Mouse (Mus musculus) embryonic facial prominence, embryonic 10.5 days (tissue): ENCODE data around the gene Icam1. TPM values are rescaled to one million over a fixed set of nuclear protein-coding genes. Genes with fewer than 3 reads are reported as not detected.
"Not testable (repeated sequence)": the region's sequence is repeated elsewhere in the genome, so short reads cannot be mapped to it uniquely, and the experiment has no call there.

Experiments
- DNase-seq: peaks from one replicate; pipeline ENCODE4 v3.0.0-alpha.2; 2017; ENCODE audit warnings: low spot score
- H3K27ac ChIP-seq: fragments of 300-500 bp; sonication (generic); replicated peaks from 2 replicates; pipeline ENCODE4 v1.5.1; 2016; ENCODE audit warnings: mild to moderate bottlenecking
- H3K27me3 ChIP-seq: fragments of 300-500 bp; sonication (generic); replicated peaks from 2 replicates; pipeline ENCODE4 v1.6.1; 2016; ENCODE audit warnings: low read depth, mild to moderate bottlenecking; ENCODE audit not compliant: poor library complexity, severe bottlenecking
- H3K36me3 ChIP-seq: fragments of 300-500 bp; sonication (generic); replicated peaks from 2 replicates; pipeline ENCODE4 v1.6.1; 2016; ENCODE audit warnings: mild to moderate bottlenecking, moderate library complexity
- H3K4me1 ChIP-seq: fragments of 300-500 bp; sonication (generic); 2 replicates; pipeline ENCODE4 v1.6.1; 2016
- H3K4me3 ChIP-seq: fragments of 300-500 bp; sonication (generic); 2 replicates; pipeline ENCODE4 v1.5.1; 2016; ENCODE audit warnings: mild to moderate bottlenecking, moderate library complexity
- H3K9me3 ChIP-seq: fragments of 300-500 bp; sonication (generic); 2 replicates; pipeline ENCODE4 v1.6.1; 2016; ENCODE audit warnings: mild to moderate bottlenecking
- WGBS: fragments of 180-500 bp; shearing (Covaris S2); methylation state at CpG from one replicate; pipeline ENCODE4 v1.1.7; 2016; 5-methylcytosine and 5-hydroxymethylcytosine counted together
- polyA plus RNA-seq: library from polyadenylated mRNA; unstranded; fragments of >200 nt; fragmentation: Nextera tagmentation; extraction: Ambion mirVana; gene quantifications from 2 replicates; pipeline ENCODE4 v1.2.1, GENCODE M21; 2016

Icam1 gene
- polyA plus RNA-seq, 1 experiment from 2014 or later: 5.9 TPM

DNA sequence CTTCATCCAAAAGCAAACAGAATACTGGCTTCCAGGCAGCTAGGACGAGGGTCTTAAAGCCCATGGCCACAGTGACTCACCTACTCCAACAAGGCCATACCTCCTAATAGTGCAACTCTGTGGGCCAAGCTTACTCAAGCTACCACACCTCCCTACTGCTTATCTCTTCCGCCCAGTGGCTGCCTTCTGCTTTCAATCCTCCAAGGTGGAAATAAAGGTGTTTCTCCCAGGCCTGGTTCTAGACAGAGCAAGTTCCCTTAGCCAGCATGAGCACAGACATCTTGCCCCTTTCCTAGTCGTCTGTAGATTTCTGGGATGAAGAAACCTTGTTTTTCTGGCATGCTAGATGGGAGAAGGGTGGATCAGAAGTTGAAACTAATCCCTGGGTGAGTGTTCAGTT lies 24.0 kb downstream of the Icam1 start:
- H3K27ac ChIP-seq: no peak overlapping the region
- H3K4me3 ChIP-seq: no peak overlapping the region
- peaks cover 41% of the 10 kb centered on the region for H3K4me1 ChIP-seq
- WGBS: 78% methylated on average over 3 of the region's 3 CpGs
- peaks cover 71% of the 10 kb centered on the region for H3K27me3 ChIP-seq
- H3K9me3 ChIP-seq: peaks cover 3% of the 10 kb centered on the region; the same call in 1 of the 2 replicates
- DNase-seq: no peak
- H3K36me3 ChIP-seq: no peaks in the 10 kb centered on the region

DNA sequence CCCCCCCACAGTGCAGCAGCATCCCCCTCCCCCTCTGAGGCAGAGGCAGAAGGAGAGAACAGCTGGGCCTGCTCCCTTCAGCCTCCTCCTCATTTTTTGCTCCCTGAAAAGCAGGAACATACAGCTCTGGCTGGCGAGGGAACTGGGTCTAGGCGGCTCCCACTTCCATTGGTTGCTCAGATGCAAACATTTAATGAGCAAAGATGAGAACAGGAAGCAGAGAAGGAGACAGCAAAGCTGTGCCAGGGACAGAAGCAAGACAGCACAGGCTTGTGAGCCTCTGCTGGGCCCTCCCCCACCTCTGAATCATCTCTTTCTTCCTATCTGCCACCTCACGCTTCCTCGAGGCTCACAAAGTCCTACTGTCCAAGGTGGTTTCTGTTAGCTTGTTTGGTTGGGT lies 25.5 kb downstream of the Icam1 start:
- peaks cover 30% of the 10 kb centered on the region for H3K4me1 ChIP-seq
- no peak overlapping the region for H3K27ac ChIP-seq
- DNase-seq: no peak
- H3K36me3 ChIP-seq: no peaks in the 10 kb centered on the region
- H3K27me3 ChIP-seq: peaks cover 55% of the 10 kb centered on the region
- WGBS: 41% methylated on average over 4 of the region's 4 CpGs
- H3K9me3 ChIP-seq: peaks cover 3% of the 10 kb centered on the region; the same call in 1 of the 2 replicates
- H3K4me3 ChIP-seq: no peak overlapping the region

DNA sequence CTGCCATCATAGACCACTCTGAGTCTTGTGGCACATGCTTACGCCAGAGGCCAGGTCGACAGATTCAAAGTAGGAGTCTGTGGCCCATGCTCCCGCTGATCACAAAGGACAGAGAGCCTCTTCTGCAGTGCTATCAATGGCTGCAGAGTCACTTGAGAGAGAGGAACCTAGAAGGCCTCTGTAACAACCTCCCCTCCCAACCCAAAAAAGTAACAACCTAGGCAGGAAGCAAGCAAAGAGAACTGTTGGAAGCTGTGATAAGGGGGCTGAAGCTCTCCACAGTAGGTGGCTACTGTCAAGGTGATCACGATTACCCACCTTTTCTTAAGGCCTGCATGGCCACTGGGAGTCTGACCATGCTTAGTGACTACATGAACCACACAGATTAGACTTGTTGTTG lies 27.8 kb downstream of the Icam1 start:
- Histone ChIP-seq H3K27me3 (peaks cover 33% of the 10 kb centered on the region), H3K4me3 (no peak overlapping the region), H3K27ac (no peak overlapping the region), H3K36me3 (no peaks in the 10 kb centered on the region), H3K4me1 (peaks cover 9% of the 10 kb centered on the region; the same call in 1 of the 2 replicates), H3K9me3 (peaks cover 2% of the 10 kb centered on the region; the same call in 1 of the 2 replicates)
- WGBS: 82% methylated on average over 4 of the region's 4 CpGs
- DNase-seq: no peak

DNA sequence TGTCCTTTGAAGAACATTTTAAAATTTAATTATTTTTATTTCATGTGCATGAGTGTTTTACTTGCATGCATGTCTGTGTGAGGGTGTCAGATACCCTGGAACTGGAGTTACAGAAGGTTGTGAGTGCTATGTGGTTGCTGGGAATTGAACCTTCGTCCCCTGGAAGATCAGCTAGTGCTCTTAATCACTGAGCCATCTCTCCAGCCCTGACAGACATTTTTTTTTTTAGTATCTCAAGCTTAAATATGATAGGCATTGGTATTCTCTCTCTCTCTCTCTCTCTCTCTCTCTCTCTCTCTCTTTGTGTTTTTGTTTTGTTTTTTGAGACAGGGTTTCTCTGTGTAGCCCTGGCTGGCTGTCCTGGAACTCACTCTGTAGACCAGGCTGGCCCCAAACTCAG lies 29.0 kb downstream of the Icam1 start:
- DNase-seq, H3K9me3 ChIP-seq, H3K27ac ChIP-seq, H3K4me3 ChIP-seq, H3K4me1 ChIP-seq, H3K36me3 ChIP-seq: not testable (repeated sequence)
- peaks cover 21% of the 10 kb centered on the region for H3K27me3 ChIP-seq
- WGBS: 70% methylated on average over 1 of the region's 1 CpGs

DNA sequence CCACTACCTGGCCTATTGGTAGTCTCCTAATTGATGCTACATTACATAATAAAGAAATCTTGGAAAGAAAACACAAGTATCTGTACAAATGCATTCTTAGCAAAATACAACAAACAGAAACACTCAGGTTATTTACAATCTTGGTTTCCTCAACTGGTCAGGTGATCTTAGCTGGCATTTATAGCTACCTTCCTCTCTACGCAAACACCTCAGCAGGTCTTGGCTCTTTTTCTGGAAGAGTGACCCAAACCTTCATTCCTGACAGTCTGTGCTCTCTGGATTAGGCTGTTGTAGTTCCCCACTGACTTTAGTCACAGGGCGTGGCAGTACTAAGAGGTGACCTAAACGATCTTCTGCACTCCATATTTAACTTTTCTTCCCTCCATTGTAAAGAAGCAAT lies 29.4 kb downstream of the Icam1 start:
- peaks cover 16% of the 10 kb centered on the region for H3K27me3 ChIP-seq

DNA sequence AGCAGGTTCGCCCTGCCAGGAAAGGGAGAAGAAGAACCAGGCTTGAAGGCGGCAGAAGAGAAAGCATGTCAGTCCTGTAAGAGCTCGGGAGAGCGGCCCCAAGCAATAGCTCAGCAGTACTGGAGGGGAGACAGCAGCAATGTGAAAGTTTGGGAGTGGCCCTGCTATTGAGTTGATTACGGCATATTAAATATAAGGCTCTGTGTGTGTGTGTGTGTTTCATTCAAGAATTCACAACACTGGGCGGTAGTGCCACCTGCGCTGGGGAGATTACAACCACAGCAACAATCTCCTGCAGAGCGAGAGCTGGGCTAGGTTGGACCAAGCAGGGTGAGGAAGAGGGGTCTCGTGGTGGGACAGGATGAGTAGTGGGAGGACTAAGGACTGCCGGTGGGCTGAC lies 35.8 kb downstream of the Icam1 start:
- H3K27me3 ChIP-seq: 0 out of 2 replicates have a peak, but pooled peaks cover 6% of the 10 kb centered on the region
- DNase-seq: no peak
- H3K27ac ChIP-seq: no peak overlapping the region
- no peaks in the 10 kb centered on the region for H3K36me3 ChIP-seq
- WGBS: 68% methylated on average over 10 of the region's 10 CpGs
- no peak overlapping the region for H3K4me3 ChIP-seq
- 0 out of 2 replicates have a peak, but pooled peaks cover 3% of the 10 kb centered on the region for H3K4me1 ChIP-seq
- H3K9me3 ChIP-seq: no peaks in the 10 kb centered on the region

More for the DNA sequence above, 29.4 kb downstream of the Icam1 start:
- Histone ChIP-seq H3K4me3 (no peak overlapping the region), H3K4me1 (0 out of 2 replicates have a peak, but pooled peaks cover 8% of the 10 kb centered on the region), H3K36me3 (no peaks in the 10 kb centered on the region), H3K9me3 (no peaks in the 10 kb centered on the region), H3K27ac (no peak overlapping the region)
- no peak for DNase-seq
- WGBS: 83% methylated on average over 3 of the region's 3 CpGs

DNA sequence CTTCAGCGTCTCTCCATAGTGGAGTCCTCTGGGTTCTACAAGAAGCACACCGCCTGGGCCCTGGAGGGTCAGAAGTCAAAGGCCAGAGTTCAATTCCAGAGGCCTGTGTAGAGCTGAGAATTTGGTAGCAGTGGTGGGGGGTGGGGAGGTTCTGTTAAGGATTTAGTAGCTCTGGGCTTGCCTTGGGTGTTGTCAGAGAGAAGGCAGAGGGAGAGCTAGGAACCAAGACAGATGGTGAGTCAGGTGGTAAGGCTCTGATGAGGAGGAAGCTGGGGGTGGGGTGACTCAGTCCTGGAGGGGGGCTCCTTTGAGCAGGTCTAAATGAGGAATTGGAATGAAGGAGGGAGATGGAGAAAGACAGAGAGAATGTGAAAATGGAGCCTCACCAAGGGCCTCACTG lies 47.1 kb downstream of the Icam1 start:
- no peaks in the 10 kb centered on the region for H3K4me1 ChIP-seq
- no peaks in the 10 kb centered on the region for H3K27me3 ChIP-seq
- peaks cover 54% of the 10 kb centered on the region for H3K36me3 ChIP-seq
- no peak overlapping the region for H3K4me3 ChIP-seq
- no peaks in the 10 kb centered on the region for H3K9me3 ChIP-seq
- DNase-seq: no peak
- H3K27ac ChIP-seq: no peak overlapping the region
- 74% methylated on average over 2 of the region's 2 CpGs for WGBS

DNA sequence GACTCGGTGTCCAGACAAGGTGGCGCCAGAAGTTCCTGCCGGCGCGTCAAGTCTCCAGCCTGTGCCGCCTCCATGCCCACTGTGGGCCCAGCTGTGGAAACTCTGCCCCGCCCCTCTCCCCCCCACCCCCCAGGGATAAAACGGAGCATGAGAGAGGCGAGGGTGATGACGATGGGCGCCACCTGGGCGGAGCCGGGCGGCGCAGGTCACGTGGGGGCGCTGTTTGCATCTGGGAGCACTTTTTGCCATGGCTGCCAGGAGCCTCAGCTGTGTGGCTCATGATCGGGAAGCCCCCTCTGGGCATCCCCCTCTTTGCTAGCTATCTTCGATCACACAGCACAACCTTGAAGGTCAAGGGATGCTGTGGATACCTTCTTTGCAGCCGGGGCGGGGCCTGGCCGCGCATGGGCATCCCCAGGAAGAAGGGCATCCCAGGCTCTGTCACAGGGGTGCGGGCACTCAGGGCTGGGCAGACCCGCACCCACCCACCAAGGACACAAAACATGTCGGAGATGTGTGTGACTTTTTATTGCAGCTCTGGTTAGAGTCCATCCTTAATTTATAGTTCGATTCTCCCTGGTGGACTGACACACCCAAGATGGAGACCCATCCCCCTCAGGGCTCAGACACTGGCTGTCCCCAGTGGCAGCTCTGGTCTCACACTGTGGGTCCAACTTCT lies 51.4 kb downstream of the Icam1 start, which contains the start of gene Zglp1:
Gene Zglp1, minus strand, starts transcription at position 88 of the 679 bp plus-strand sequence.
- WGBS: 82% methylated on average over 27 of the region's 27 CpGs
- H3K9me3 ChIP-seq: no peaks in the 10 kb centered on the region
- no peak for DNase-seq
- H3K27me3 ChIP-seq: no peaks in the 10 kb centered on the region
- H3K4me3 ChIP-seq: no peak within 1 kb of the TSS
- peaks cover 7% of the 10 kb centered on the region for H3K4me1 ChIP-seq
- H3K27ac ChIP-seq: no peak within 1 kb of the TSS
- H3K36me3 ChIP-seq: peaks cover 84% of the 10 kb centered on the region

DNA sequence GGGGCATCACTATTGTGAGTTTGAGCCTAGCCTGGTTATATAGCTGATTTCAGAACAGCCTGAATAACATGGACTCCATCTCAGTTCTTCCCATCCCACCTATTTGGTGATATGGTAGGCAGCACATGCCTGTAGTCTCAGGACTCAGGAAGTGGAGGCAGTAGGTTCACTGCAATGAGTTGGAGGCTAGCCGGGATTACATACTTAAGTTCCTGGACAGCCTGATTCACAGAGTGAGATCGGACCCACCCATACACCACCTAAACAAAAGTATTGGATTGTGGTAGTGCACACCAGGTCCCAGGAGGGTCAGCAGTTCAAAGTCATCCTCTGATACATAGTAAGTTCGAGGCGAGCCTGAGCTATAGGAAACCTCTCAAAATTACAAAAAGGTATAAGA lies 56.9 kb downstream of the Icam1 start:
- H3K9me3 ChIP-seq: no peaks in the 10 kb centered on the region
- H3K36me3 ChIP-seq: peaks cover 76% of the 10 kb centered on the region
- WGBS: 18% methylated on average over 4 of the region's 4 CpGs
- peaks cover 18% of the 10 kb centered on the region for H3K4me1 ChIP-seq
- H3K4me3 ChIP-seq: peak overlapping the region; percentile 96
- no peaks in the 10 kb centered on the region for H3K27me3 ChIP-seq
- peak overlapping the region; percentile 92 for H3K27ac ChIP-seq
- DNase-seq: no peak

DNA sequence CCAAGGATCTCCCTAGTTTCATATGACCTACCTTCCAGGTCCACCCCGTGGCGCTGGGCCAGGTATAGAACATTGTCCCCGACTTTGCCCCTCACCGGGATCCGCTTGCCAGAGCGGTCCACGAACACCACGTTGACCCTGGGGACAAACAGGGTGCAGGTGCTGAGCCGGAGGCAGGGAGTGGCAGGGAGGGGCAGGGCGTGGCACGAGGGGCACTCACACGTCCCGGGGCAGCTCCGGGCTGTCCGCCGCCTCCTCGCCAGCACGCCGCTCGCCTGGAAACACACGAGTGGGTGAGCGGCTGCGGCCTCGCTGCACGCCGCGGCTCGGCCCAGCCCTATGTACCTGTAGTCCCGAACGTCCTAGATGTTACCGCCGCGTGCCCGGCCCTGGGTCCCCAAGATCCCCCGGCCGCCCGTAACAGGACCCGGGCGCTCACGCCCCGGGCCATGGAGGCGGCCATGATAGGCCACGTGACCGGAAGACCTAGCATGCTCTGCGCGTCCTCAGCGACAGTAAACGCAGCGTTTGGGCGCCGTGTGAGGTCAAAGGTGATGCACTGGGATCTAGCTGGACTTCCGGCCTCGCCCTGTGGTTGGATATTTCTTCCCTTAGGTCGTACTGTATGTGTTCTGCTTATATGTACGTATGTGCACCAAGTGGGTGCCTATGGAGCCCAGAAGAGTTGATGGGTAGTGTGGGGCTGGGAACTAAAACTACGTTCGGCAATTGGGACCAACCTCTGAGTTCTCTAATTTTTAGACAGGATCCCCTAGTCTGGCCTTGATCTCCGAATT lies 57.5 kb downstream of the Icam1 start, which contains the start of the genes Gm49373 and Fdx1l:
Gene Gm49373, minus strand, starts transcription at position 53 of the 797 bp plus-strand sequence.
Gene Fdx1l, minus strand, starts transcription at position 571 of the 797 bp plus-strand sequence.
- Histone ChIP-seq H3K27ac (peak within 1 kb of the TSS; percentile 92), H3K4me1 (peaks cover 18% of the 10 kb centered on the region), H3K9me3 (no peaks in the 10 kb centered on the region), H3K27me3 (no peaks in the 10 kb centered on the region), H3K4me3 (peak within 1 kb of the TSS; percentile 96), H3K36me3 (peaks cover 76% of the 10 kb centered on the region)
- 3% methylated on average over 58 of the region's 58 CpGs for WGBS
- DNase-seq: peak; percentile 91

DNA sequence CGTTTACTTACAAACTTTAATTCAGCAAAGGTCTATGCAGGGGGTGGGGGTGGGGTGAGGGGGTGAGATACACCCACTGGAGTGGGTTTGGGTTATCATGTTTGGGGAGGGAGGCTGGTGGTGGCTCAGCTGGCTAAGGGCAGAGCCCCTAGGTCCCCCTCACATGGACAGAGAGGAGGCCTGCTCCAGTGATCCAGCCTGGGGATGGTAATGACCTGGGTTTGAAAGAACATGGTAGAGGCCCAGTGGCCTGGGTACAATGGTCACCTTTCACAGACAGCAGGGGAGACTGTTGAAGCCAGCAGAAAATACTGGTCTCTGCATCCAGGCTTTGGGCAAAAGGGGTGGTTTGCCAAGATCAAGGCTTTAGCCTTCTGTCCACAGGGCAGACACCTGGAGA lies 58.4 kb downstream of the Icam1 start:
- no peak overlapping the region for H3K27ac ChIP-seq
- H3K36me3 ChIP-seq: peaks cover 80% of the 10 kb centered on the region
- H3K27me3 ChIP-seq: no peaks in the 10 kb centered on the region
- no peak for DNase-seq
- 83% methylated on average over 1 of the region's 1 CpGs for WGBS
- H3K4me1 ChIP-seq: peaks cover 18% of the 10 kb centered on the region
- H3K4me3 ChIP-seq: no peak overlapping the region
- H3K9me3 ChIP-seq: no peaks in the 10 kb centered on the region

DNA sequence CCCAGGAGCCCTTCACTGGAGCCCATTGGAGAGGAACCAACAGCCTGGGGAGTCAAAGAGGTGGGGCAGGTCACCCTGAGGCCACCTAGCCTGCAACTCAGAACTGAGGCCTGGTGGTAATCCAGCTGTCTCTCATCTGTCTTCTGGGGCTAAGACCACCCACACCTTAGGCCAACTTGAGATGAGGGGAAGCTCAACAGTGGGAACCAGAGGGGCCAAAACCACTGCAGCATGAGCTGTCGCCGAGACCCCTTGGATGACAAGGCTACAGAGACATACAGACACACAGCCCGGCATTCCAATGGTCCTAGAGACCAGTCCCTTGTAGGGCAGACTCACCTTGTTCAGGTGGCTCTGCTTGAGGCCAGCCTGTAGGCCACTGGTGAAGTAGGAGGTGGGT lies 59.8 kb downstream of the Icam1 start:
- Histone ChIP-seq H3K36me3 (peaks cover 81% of the 10 kb centered on the region), H3K4me1 (peaks cover 18% of the 10 kb centered on the region), H3K27me3 (no peaks in the 10 kb centered on the region), H3K9me3 (no peaks in the 10 kb centered on the region), H3K4me3 (no peak overlapping the region), H3K27ac (no peak overlapping the region)
- WGBS: 92% methylated on average over 3 of the region's 3 CpGs
- no peak for DNase-seq
